8 mouse cellular contexts compared by ENCODE assay signal in genomic region chr17:29975731-29976130, GRCm38 (mm10). TPM values are rescaled to one million over a fixed set of nuclear protein-coding genes. Genes with fewer than 3 reads are reported as not detected.
DNase-seq lines count a peak whose midpoint lies in the region; ATAC-seq and TF ChIP-seq lines count a peak whose summit lies in the region.

No protein-coding gene starts in this region.

- H3K36me3 ChIP-seq in embryonic facial prominence, embryonic 10.5 days (replicated peaks), result no peaks in the 10 kb centered on the region
- no peaks in the 10 kb centered on the region for H3K36me3 ChIP-seq in heart, adult 2 months (ENCODE audit: control insufficient read depth, insufficient read depth, low read length)
- no peaks in the 10 kb centered on the region for H3K36me3 ChIP-seq in kidney, embryonic 15.5 days
- no peaks in the 10 kb centered on the region for H3K36me3 ChIP-seq in limb, embryonic 14.5 days (ENCODE audit: control insufficient read depth, insufficient read depth, low read length)
- H3K36me3 ChIP-seq in neural tube, embryonic 11.5 days (ENCODE audit: control insufficient read depth, insufficient read depth, low read length), result no peaks in the 10 kb centered on the region
- no peaks in the 10 kb centered on the region for H3K36me3 ChIP-seq in stomach, embryonic 16.5 days (ENCODE audit: control insufficient read depth, insufficient read depth, low read length)

- 0 out of 2 replicates have a peak, but pooled peaks have one; percentile 27 for ATAC-seq in kidney, embryonic 15.5 days (replicated peaks; ENCODE audit: low FRiP score)
- peak; percentile 79 for ATAC-seq in limb, embryonic 14.5 days (ENCODE audit: low FRiP score, low read depth)
- ATAC-seq in neural tube, embryonic 11.5 days (ENCODE audit: insufficient read depth, low FRiP score, low TSS enrichment), result peak; percentile 48; the same call in 1 of the 2 replicates
- ATAC-seq in stomach, embryonic 16.5 days (ENCODE audit: insufficient read depth, low FRiP score), result peak; percentile 76; the same call in 1 of the 2 replicates

- intact Hi-C loops in heart, adult 2 months (cut with DNase I), result loop anchor here (2.0 to 10.0 kb wide), 6 partner anchors 29 to 479 kb away; partner anchors contain the start of gene Zfand3

- no peak overlapping the region for H3K9ac ChIP-seq in heart, adult 2 months (ENCODE audit: low read depth, low read length)
- no peak overlapping the region for H3K9ac ChIP-seq in kidney, embryonic 15.5 days
- H3K9ac ChIP-seq in limb, embryonic 14.5 days (ENCODE audit: low read depth, low read length, severe bottlenecking), result no peak overlapping the region
- H3K9ac ChIP-seq in neural tube, embryonic 11.5 days (ENCODE audit: low read length), result no peak overlapping the region
- no peak overlapping the region for H3K9ac ChIP-seq in stomach, embryonic 16.5 days (ENCODE audit: low read length)

- TF ChIP-seq POLR2A in heart, adult 2 months (IDR thresholded peaks at IDR 0.05; ENCODE audit: insufficient read depth, low read depth, low read length), result no peak
- TF ChIP-seq POLR2A in limb, embryonic 14.5 days (IDR thresholded peaks at IDR 0.05; ENCODE audit: borderline replicate concordance, extremely low read depth, insufficient read depth, insufficient read length), result no peak

- H3K4me3 ChIP-seq in embryonic facial prominence, embryonic 10.5 days, result no peak overlapping the region
- H3K4me3 ChIP-seq in heart, adult 2 months, result no peak overlapping the region
- no peak overlapping the region for H3K4me3 ChIP-seq in kidney, embryonic 15.5 days (replicated peaks)
- no peak overlapping the region for H3K4me3 ChIP-seq in limb, embryonic 14.5 days (replicated peaks; ENCODE audit: low read length)
- H3K4me3 ChIP-seq in neural tube, embryonic 11.5 days (ENCODE audit: low read depth, low read length), result no peak overlapping the region
- no peak overlapping the region for H3K4me3 ChIP-seq in stomach, embryonic 16.5 days (replicated peaks; ENCODE audit: low read length)

- WGBS in embryonic facial prominence, embryonic 10.5 days, result 10% methylated on average over 8 of the region's 8 CpGs
- 4% methylated on average over 8 of the region's 8 CpGs for WGBS in heart, adult 2 months
- 5% methylated on average over 8 of the region's 8 CpGs for WGBS in kidney, embryonic 15.5 days
- WGBS in limb, embryonic 14.5 days, result 3% methylated on average over 8 of the region's 8 CpGs
- WGBS in neural tube, embryonic 11.5 days, result 7% methylated on average over 8 of the region's 8 CpGs
- WGBS in stomach, embryonic 16.5 days, result 4% methylated on average over 8 of the region's 8 CpGs

- H3K4me2 ChIP-seq in kidney, embryonic 15.5 days, result no peak overlapping the region
- H3K4me2 ChIP-seq in limb, embryonic 14.5 days (replicated peaks; ENCODE audit: low read depth, low read length, severe bottlenecking), result no peak overlapping the region
- H3K4me2 ChIP-seq in neural tube, embryonic 11.5 days (ENCODE audit: low read depth), result no peak overlapping the region
- H3K4me2 ChIP-seq in stomach, embryonic 16.5 days (ENCODE audit: low read depth, low read length), result no peak overlapping the region

- peak; percentile 83 for TF ChIP-seq EP300 in heart, adult 2 months (IDR thresholded peaks at IDR 0.05; ENCODE audit: insufficient read depth, low read depth, low read length)

- DNase-seq in 3T3-L1 (ENCODE audit: low read depth, low spot score), result peak; percentile 97
- DNase-seq in adrenal gland, postnatal 10 days, result peak; percentile 95
- peak; percentile 90 for DNase-seq in embryonic facial prominence, embryonic 10.5 days (ENCODE audit: low spot score)
- DNase-seq in heart, adult 2 months, result peak; percentile 85 to 92
- peak; percentile 87 for DNase-seq in limb, embryonic 14.5 days (ENCODE audit: low spot score)
- peak; percentile 86 for DNase-seq in neural tube, embryonic 11.5 days (ENCODE audit: low spot score)

- no peak overlapping the region for H3K27ac ChIP-seq in embryonic facial prominence, embryonic 10.5 days (replicated peaks)
- no peak overlapping the region for H3K27ac ChIP-seq in heart, adult 2 months
- no peak overlapping the region for H3K27ac ChIP-seq in kidney, embryonic 15.5 days
- no peak overlapping the region for H3K27ac ChIP-seq in limb, embryonic 14.5 days (replicated peaks; ENCODE audit: low read depth, low read length)
- no peak overlapping the region for H3K27ac ChIP-seq in neural tube, embryonic 11.5 days (ENCODE audit: low read depth, low read length)
- no peak overlapping the region for H3K27ac ChIP-seq in stomach, embryonic 16.5 days (ENCODE audit: low read length)

- TF ChIP-seq CTCF in heart, adult 2 months (IDR thresholded peaks at IDR 0.05), result no peak; the same call in 1 of the 2 replicates

- H3K27me3 ChIP-seq in embryonic facial prominence, embryonic 10.5 days (replicated peaks; ENCODE audit: low read depth, poor library complexity, severe bottlenecking), result peaks cover 10% of the 10 kb centered on the region; the same call in 1 of the 2 replicates
- H3K27me3 ChIP-seq in heart, adult 2 months (ENCODE audit: control insufficient read depth, insufficient read depth, low read length), result no peaks in the 10 kb centered on the region
- H3K27me3 ChIP-seq in kidney, embryonic 15.5 days, result 0 out of 2 replicates have a peak, but pooled peaks cover 10% of the 10 kb centered on the region
- no peaks in the 10 kb centered on the region for H3K27me3 ChIP-seq in limb, embryonic 14.5 days (ENCODE audit: control insufficient read depth, insufficient read depth, low read length)
- H3K27me3 ChIP-seq in neural tube, embryonic 11.5 days (ENCODE audit: control insufficient read depth, insufficient read depth, low read length), result no peaks in the 10 kb centered on the region
- no peaks in the 10 kb centered on the region; the same call in 1 of the 2 replicates for H3K27me3 ChIP-seq in stomach, embryonic 16.5 days (ENCODE audit: control insufficient read depth, insufficient read depth, low read length)

- peaks cover 23% of the 10 kb centered on the region for H3K4me1 ChIP-seq in embryonic facial prominence, embryonic 10.5 days
- H3K4me1 ChIP-seq in heart, adult 2 months (ENCODE audit: control insufficient read depth, insufficient read depth, low read length), result no peaks in the 10 kb centered on the region; the same call in 1 of the 2 replicates
- H3K4me1 ChIP-seq in kidney, embryonic 15.5 days, result peaks cover 19% of the 10 kb centered on the region
- no peaks in the 10 kb centered on the region; the same call in 1 of the 2 replicates for H3K4me1 ChIP-seq in limb, embryonic 14.5 days (ENCODE audit: control insufficient read depth, insufficient read depth, low read length)
- H3K4me1 ChIP-seq in neural tube, embryonic 11.5 days (ENCODE audit: control insufficient read depth, insufficient read depth, low read length), result no peaks in the 10 kb centered on the region
- peaks cover 6% of the 10 kb centered on the region; the same call in 1 of the 2 replicates for H3K4me1 ChIP-seq in stomach, embryonic 16.5 days (ENCODE audit: control insufficient read depth, insufficient read depth, low read length)

- H3K9me3 ChIP-seq in embryonic facial prominence, embryonic 10.5 days, result no peaks in the 10 kb centered on the region
- no peaks in the 10 kb centered on the region for H3K9me3 ChIP-seq in kidney, embryonic 15.5 days (replicated peaks)
- H3K9me3 ChIP-seq in limb, embryonic 14.5 days (ENCODE audit: control insufficient read depth, low read length), result no peaks in the 10 kb centered on the region
- no peaks in the 10 kb centered on the region for H3K9me3 ChIP-seq in neural tube, embryonic 11.5 days (ENCODE audit: control insufficient read depth, low read length)
- H3K9me3 ChIP-seq in stomach, embryonic 16.5 days (replicated peaks; ENCODE audit: control insufficient read depth, low read length), result no peaks in the 10 kb centered on the region

- no peaks in the 10 kb centered on the region for H3K79me2 ChIP-seq in heart, adult 2 months (replicated peaks; ENCODE audit: control insufficient read depth, insufficient read depth, low read length)

RNA-seq across cellular contexts. Expression of gene Mdga1, which starts 5.8 kb away (rescaled TPM):
- 1 to 10 TPM; 3.1 to 4.2 TPM for total RNA-seq in adrenal gland, postnatal 10 days (2021)
- polyA plus RNA-seq in embryonic facial prominence, embryonic 10.5 days (2016; fragmentation: Nextera tagmentation; extraction: Ambion mirVana), result 1.2 and 1.7 TPM in 2 replicates
- total RNA-seq in heart, adult 2 months (2021), result 10 to 100 TPM; 13.4 to 15.4 TPM
- 26.3 and 26.4 TPM in 2 replicates for polyA plus RNA-seq in heart, adult 2 months (2012; rRNA removed)
- polyA plus RNA-seq in kidney, embryonic 15.5 days (2015; fragmentation: Nextera tagmentation; extraction: Ambion mirVana), result 1.0 and 2.1 TPM in 2 replicates
- 13.2 and 15.0 TPM in 2 replicates for polyA plus RNA-seq in limb, embryonic 14.5 days (2012; rRNA removed)
- 4.8 and 5.7 TPM in 2 replicates for polyA plus RNA-seq in limb, embryonic 14.5 days (2014; fragmentation: Nextera tagmentation; extraction: Ambion mirVana)
- polyA plus RNA-seq in neural tube, embryonic 11.5 days (2014; fragmentation: Nextera tagmentation; extraction: Ambion mirVana), result 2.5 and 2.9 TPM in 2 replicates
- polyA plus RNA-seq in stomach, embryonic 16.5 days (2015; fragmentation: Nextera tagmentation; extraction: Ambion mirVana), result 2.9 and 3.5 TPM in 2 replicates

RNA-seq across cellular contexts. Expression of gene Zfand3, which starts 28.8 kb away (rescaled TPM):
- 100 to 1,000 TPM; 110 to 117 TPM for total RNA-seq in adrenal gland, postnatal 10 days (2021)
- polyA plus RNA-seq in embryonic facial prominence, embryonic 10.5 days (2016; fragmentation: Nextera tagmentation; extraction: Ambion mirVana), result 59.1 and 62.5 TPM in 2 replicates
- 100 to 1,000 TPM; 130 to 149 TPM for total RNA-seq in heart, adult 2 months (2021)
- 106 and 127 TPM in 2 replicates for polyA plus RNA-seq in heart, adult 2 months (2012; rRNA removed)
- polyA plus RNA-seq in kidney, embryonic 15.5 days (2015; fragmentation: Nextera tagmentation; extraction: Ambion mirVana), result 53.0 and 58.4 TPM in 2 replicates
- 107 and 121 TPM in 2 replicates for polyA plus RNA-seq in limb, embryonic 14.5 days (2012; rRNA removed)
- 43.1 and 45.0 TPM in 2 replicates for polyA plus RNA-seq in limb, embryonic 14.5 days (2014; fragmentation: Nextera tagmentation; extraction: Ambion mirVana)
- polyA plus RNA-seq in neural tube, embryonic 11.5 days (2014; fragmentation: Nextera tagmentation; extraction: Ambion mirVana), result 65.8 and 67.0 TPM in 2 replicates
- 34.2 and 40.3 TPM in 2 replicates for polyA plus RNA-seq in stomach, embryonic 16.5 days (2015; fragmentation: Nextera tagmentation; extraction: Ambion mirVana)

Comparison
In these comparisons a context has a peak if more than half of its experiments do, and no peak if none do; other contexts are left out.
1. ATAC-seq: peak in every context shown above with its lines; median percentile 79 in limb, embryonic 14.5 days; 76 in stomach, embryonic 16.5 days; 48 in neural tube, embryonic 11.5 days; 27 in kidney, embryonic 15.5 days.